Mouse (Mus musculus): ENCODE measurements at regions not wholly inside any gene's neighbourhood (a gene's known extent, or its start where the extent isn't known, plus 50 kb on each side); places are given as distances from the start of the nearest gene placed in this dataset.

DNA sequence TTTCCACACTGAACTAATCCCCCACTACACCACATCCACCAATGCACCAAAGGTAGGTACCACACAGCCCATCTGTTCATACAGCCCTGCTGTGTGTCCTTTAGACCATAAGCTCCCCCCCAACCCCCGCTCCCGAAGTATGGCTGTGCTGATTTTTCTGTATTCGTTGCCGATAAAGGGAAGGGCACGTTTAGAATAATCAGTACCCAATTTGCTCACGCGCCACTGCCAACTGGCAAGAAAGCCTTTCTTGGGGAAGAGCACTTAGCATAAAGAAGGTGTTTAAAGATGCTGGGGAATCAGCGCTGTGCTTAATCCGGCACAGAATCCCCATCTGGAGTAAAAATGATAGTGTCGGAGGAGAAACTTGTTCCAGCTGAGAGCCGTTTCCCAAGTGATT, 111.4 kb downstream of the Cd83 start:
- TF ChIP-seq POLR2A (IDR thresholded peaks at IDR 0.05; ENCODE audit: borderline replicate concordance, extremely low read depth, insufficient read depth, insufficient read length, poor library complexity, severe bottlenecking) (no peak), CTCF (IDR thresholded peaks at IDR 0.05; ENCODE audit: borderline replicate concordance, extremely low read depth, insufficient read depth, insufficient read length) (no peak)

All from brain, embryonic 14.5 days (tissue).